Mouse (Mus musculus): ENCODE measurements around the gene Spo11. TPM values are rescaled to one million over a fixed set of nuclear protein-coding genes. Genes with fewer than 3 reads are reported as not detected.

The Spo11 gene
- total RNA-seq (2021), result under 1 TPM; 0.41 to 0.73 TPM

DNA sequence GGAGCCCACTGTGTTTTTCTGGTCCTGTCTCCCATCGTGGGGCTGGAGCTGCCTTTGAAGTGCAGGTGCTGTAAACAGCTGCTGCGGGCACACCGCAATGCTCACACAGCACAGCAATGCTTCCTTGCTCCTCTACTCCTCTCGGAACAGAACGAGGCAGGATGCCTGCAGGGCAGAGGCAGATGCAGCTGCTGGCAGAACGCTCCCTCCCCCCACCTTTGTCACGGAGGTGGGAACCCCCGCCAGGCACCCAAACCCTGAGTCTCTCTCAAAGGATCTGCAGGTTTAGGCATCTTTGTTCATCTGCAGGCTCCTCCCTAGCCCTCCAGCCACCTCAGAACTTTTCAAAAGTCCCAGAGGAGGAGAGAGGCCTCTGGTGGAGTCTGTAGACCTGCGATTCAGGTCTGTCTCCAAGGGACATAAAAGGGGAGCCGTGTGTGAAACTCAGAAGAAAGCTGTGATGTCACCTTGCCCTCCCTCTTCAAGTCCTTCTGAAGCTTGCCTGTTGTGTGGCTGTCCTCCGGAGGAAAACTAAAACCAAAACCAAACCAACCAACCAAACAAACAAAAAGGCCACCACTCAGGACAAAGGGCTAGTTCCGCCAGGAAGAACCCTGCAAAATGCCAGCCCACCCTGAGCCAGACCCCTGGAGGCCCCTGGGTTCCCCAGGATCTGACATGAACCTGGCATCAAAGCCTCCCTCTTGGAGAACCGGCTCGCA is at the start of gene Spo11:
TSS of gene Spo11 (plus strand) at position 292 of the 722 bp plus-strand sequence.
- DNase-seq (ENCODE audit: low spot score in 2 of 2), result no peak
- intact Hi-C loops (cut with DNase I), result no loop called here

DNA sequence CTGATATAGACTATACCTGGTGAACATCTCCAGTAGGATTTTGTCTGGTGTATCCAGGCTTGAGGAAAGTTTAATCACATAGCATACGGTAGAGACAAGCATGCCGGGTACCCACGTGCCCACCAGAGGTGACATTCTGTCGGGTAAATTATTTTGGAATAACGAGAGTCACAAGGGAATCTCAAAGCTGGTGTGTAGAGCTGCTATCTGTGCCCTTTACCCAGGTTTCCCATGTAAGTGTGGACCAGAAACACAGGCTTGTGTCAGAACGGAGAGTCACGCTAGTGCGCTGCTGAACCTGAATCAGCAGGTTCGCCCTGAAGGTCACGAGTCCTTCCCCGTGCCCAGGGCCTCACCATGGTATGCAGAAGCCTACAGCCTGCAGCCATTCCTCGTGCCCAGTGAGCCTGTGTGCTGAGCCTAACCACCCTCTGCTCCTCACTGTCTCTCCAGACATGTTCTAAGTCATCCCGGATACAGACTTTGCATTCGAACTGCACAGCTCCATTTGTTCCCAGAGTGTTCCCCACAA is 47.5 kb upstream of the Spo11 start:
- DNase-seq (ENCODE audit: low spot score in 2 of 2), result no peak
- intact Hi-C loops (cut with DNase I), result no loop called here

DNA sequence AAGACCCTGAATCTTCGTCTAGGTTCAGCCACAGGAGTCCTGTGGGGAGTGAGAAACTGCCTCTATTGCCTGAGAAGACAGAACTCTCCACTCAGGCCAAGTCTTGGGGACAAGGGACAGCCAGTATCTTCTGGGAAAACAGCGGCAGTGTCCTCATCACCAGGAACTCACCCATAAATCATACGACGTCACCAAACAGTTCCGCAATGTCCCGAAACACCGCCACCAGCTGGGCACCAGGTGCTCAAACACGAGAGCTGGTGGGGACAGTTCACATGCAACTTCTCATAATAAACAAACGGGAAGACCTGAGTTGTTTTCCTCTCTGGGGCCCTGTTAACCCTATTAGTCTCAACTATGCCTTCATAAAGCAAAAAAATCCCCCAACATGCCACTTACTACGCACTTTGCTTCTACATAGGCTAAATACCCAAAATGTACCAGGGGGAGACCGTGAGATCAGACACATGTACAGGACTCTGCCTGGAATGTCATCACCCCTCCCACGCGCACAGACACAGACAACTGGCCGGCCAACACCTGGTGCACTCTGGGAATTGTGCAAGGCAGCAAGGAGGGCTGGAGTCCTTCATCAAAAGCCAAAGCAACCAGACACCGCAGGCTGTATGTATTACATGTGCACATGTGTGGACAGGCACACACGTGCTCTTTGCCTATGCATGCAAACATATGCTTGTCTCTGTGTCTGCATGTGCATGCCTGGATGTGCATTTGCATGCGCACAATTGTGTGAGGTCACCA is 46.2 kb upstream of the Spo11 start:
- DNase-seq (ENCODE audit: low spot score in 2 of 2), result no peak
- intact Hi-C loops (cut with DNase I), result no loop called here

DNA sequence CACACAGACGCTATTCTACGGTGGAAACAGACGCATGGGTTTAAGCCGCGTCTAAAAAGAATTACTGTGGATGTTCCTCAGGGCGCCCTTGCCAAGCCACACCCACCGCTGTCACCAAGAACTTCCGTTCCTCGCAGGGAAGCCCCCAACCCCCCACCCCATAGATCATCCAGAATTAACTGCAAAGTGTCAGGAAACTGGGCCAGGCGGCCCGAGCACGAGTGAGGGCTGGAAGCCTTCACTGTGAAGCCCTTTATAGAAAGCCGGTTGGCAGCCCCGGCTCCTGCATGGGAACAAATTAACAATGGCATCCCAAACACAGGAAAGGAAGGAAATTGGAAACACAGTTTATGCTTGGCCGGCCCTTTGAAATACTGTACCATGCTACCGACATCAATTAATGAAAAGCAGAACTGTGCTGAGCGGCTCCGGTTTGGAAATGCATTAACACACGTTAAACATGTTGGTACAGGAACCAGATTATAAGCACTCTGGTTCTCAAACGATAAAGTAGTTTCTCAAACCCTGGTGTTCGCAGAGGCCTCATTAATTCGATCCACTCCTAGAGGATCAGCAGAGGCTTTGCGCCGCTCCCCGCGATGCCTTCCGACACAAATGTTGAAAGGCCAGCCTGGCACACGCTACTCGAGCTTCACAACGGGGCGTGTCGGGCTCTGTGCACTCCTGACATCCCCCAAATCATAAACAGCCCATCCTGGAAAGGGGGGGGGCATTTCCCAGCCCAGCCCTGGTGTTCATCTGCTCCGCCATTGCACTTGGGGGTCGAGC is 43.7 kb upstream of the Spo11 start:
- DNase-seq (ENCODE audit: low spot score in 2 of 2), result peak in 1 of 2 experiments; percentile 35
- intact Hi-C loops (cut with DNase I), result no loop called here

DNA sequence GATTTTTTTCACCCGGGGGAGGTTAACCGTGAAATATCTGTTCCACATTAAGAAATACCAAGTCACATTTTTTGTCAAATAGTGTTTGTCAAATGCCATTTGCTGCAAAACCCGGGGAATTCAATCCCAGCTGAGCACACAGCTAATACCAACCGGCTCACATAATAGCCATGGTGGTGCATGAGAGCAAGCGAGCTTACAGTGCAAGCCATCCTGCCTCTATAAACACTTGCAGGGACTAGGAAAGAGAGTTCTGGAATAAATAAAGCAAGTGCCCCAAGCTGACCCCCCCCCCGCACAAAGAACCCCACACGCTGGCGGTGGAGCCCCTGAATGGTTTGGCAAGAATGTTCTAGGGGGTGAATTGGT is 43.1 kb upstream of the Spo11 start:
- intact Hi-C loops (cut with DNase I), result no loop called here
- no peak for DNase-seq (ENCODE audit: low spot score in 2 of 2)

DNA sequence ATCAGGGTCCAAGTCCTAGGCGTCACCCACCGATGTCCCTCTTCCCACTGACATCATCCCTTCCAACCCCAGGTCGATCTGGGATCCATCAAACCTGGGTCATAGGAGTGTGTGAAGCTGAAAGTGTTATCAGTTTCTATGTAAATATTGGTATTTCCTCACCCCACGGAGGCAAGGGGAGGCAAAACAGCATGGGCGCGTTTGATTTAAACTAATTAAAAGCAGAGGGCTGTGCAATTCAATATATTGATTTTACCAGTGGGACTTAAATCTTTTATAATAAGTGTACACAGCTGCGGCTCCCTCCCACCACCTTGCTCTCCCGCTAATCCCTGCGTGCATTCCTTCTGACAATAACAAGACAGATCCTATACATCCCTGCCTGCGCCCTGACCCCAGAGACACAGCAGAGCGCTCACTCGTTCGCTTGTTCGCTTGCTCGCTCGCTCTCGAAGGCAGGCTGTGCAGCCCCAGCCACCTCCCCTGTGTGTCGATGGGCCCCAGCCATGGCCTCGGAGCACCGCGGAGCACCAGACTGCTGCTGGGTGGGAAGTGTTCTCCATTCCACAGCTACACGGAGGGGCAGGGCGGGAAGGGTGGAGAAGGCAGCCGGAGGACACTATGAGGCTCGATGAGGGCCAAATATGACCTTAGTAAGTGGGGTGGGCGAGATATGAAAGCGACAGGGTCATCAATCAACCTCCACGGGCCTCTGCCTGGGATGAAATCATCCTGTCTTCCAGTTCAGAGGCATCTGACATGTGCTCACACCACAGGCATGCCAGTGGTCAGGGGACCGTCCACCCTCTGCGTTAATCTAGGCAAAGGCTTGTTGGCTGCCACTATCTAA is 42.4 kb upstream of the Spo11 start:
- DNase-seq (ENCODE audit: low spot score in 2 of 2), result no peak
- intact Hi-C loops (cut with DNase I), result loop anchor here (5.0 kb wide), 1 partner anchor 98 kb away; no protein-coding TSS in a partner anchor

DNA sequence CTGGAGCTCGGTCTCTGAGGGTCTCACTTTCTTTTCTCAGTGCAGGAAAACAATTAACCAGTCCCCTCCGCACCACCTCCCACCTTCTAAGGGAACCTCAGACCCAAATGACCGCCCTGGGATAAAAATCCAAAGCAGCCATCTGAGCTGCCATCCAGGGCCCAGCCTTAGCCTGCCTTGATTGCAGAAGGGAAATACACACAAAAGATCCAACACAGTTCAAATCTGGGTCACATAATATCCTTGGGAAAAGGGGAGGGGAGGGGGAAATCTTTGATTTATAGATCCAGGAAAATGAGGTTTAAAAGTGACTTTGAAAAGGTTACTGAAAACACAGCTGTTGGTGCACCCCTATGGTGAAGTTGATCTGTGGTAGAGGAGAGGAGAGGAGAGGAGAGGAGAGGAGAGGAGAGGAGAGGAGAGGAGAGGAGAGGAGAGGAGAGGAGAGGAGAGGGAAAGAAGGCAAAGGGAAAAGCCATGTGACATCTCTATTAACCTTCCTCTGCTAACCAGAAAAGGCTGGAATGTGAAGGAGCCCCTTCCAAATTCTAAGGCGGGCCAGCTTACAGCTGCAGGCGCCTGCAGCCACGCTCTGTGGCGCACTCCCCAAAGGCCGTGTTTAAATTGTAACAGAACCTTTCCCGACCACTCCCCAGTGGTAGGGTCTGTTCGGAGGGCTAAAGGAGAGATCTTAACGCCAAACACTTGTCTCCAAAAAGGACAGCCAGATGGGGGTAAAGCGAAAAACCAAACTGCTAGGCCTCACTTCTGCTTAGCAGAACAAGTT is 41.5 kb upstream of the Spo11 start:
- no peak for DNase-seq (ENCODE audit: low spot score in 2 of 2)
- intact Hi-C loops (cut with DNase I), result loop anchor here (5.0 kb wide), 1 partner anchor 99 kb away; no protein-coding TSS in a partner anchor

DNA sequence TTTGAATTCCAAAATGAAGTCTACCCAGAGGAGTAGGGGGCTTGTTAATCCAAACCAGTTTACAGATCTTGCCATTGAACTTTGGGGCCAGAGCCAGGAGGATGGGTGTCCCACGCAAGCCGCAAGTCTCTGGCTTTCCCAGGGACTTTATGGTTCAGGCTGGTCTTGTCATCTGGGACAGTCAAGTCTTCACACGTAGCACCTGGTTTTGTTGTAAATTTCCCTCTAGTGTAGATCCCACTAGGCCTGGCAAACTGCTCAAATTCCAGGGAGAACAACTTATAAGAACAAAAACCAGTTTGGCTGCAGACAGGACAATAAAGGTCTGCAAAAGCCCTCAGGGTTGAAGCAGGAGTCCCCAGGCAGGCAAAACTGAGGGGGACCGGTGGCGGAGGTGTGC is 40.7 kb upstream of the Spo11 start:
- intact Hi-C loops (cut with DNase I), result loop anchor here (5.0 kb wide), 1 partner anchor 100 kb away; no protein-coding TSS in a partner anchor
- DNase-seq (ENCODE audit: low spot score in 2 of 2), result no peak

DNA sequence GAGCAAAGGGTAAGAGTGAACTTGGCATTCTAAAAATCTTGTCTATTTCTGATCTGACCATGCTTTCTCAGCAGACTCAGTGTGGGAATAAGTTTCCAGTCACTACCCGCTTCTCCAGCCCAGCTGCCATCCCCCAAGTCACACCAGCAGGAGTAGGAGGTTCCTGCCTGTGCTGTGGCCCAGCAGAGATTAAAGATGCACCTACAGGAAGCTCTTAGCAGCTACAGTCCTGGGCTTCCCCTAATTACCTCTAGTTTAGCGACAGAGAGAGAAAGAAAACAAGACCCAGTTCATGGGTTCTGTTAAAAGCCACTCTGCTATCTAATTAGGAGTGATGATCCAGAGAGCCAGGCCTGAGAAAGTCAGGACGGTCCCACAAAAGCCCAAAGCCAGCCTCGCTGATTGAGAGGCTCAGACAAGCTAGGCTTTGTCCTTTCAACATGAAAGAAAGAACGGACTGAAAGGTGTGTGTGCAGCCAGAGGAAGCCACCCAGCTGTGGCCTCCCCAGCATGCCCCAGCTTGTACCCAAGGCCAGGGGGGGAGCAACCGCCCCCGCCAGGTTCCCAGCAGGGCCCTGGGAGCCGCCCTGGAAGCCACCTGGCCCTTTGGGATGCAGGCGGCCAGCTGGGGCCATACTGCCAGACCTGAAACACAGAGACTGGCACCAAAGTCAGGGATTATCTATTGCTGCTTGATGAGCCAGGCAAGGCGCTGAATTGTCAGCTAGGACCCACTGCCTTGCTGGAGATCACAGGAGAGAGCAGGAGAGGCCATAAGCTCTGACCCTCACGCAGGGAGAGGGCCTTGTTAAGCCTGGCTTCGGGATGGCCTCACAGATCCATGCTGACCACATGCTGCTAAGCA is 39.9 kb upstream of the Spo11 start:
- DNase-seq (ENCODE audit: low spot score in 2 of 2), result no peak
- intact Hi-C loops (cut with DNase I), result loop anchor here (5.0 kb wide), 1 partner anchor 100 kb away; no protein-coding TSS in a partner anchor

DNA sequence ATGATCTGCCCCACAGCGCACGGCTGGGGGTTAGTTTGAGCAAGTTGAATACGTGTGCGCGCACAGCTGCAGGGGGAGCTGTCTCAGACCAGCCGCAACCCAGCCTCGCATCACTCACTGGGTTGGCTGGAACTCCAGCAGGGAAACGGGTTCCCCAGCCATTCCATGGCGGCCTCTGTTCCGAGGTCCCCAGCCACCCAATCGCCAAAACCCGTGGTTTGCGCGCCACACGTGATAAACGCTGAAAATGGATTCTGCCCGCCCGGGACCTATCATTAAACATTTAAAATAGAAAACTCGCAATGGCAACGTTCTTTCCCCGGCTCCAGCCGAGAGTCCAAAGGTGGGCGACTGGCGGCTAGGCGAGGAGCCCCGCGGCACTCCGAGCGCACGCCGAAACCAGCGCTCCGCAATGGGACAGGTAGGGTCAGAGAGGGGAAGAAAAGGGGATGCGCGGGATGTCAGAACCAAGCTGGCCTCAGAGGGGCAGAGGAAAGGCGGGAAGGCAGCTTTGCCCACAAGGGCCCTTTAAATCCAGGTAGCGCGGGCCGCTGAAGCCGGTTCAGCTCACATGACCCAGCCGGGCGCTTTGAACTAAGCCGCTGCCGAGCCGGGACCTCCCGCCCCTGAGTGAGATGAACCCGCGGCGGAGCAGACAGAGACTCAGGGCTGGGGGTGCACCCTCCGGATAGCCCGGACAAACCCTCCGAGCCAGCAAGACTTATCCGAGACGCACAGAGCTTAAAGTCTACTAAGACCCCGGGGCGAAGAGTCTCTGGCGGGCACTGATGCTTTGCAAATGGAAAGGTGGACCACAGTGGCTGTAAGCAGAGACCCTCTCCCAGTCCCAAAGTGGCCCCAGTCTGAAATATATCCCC is 38.5 kb upstream of the Spo11 start:
- intact Hi-C loops (cut with DNase I), result loop anchor here (5.0 kb wide), 1 partner anchor 102 kb away; no protein-coding TSS in a partner anchor

DNA sequence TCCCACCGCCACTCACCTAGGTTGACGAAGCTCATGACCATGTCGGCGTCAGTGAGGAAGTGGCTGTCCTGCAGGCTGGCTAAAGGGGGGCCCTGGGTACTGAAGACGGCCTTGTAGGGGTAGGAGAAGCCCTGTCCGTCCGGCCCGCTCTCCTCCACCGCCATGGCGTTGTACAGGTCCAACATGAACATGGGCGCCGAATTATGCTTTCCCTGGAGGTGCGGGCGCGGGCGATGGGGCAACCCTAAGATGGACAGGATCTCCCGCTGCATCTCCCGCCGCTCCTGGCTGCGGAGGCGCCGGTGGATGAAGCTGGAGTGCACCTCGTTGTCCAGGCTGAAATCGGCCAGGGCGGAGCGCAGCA is 37.9 kb upstream of the Spo11 start:
- intact Hi-C loops (cut with DNase I), result loop anchor here (5.0 kb wide), 1 partner anchor 102 kb away; no protein-coding TSS in a partner anchor
- DNase-seq (ENCODE audit: low spot score in 2 of 2), result no peak

More for the DNA sequence above, 38.5 kb upstream of the Spo11 start:
- no peak for DNase-seq (ENCODE audit: low spot score in 2 of 2)

DNA sequence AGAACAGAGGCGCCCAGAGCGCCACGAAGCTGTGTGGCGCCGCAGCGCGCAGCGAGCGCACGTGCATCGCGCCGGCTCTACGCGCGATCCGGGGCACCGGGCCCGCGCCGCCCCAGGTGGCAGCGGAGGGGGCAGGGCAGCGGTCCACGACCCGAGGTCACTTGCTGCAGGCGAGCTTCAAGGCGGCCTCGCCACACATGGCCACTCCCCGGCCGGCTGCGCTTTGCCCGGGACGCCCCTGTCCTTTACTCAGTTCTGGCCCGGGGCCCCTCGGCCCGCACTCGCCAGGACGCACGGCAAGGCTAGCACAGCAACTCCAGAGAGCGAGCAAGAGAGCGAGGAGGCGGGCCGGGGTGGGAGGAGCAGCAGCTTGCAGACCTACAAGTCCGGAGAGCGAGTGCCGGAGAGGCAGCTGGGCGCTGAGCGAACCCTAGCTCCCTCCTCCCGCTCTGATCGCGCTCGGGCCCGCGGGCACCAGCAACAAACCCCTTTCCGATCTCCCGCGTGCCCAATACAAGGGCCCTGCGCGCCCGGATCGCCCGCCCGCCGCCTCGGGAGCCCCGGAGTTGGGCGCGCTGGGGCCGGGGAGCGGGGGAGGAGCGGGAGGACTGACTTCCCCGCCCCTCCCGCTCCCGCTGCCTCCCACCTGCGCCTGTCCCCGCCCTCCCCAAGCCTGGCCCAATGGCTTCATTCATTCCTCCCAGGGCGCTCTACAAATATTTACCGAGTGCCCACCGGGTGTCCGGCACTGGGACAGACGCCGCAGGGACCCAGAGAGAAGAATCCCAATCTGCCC is 37.3 kb upstream of the Spo11 start, which contains the start of gene Bmp7:
TSS of gene Bmp7 (minus strand) at position 319 of the 796 bp plus-strand sequence.
- DNase-seq (ENCODE audit: low spot score in 2 of 2), result peak; percentile 43 to 51
- intact Hi-C loops (cut with DNase I), result no loop called here

DNA sequence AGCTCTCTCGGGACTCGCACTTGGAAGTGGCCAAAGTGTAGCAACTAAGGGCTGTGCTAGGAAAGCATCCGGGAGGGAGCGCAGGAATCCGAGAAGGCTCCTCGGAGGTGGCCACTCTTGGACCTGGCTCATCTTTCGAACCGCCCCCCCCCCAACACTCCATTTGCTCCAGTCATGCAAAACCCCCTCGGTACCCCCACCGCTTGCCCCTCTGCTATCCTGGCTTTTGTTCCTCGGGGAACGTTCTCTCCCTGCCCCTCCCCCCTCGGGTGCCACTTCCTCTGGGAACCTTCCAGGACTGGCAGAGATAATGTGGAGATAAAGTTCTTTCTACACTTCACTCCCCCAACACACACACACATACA is 36.7 kb upstream of the Spo11 start:
- DNase-seq (ENCODE audit: low spot score in 2 of 2), result no peak
- intact Hi-C loops (cut with DNase I), result no loop called here

DNA sequence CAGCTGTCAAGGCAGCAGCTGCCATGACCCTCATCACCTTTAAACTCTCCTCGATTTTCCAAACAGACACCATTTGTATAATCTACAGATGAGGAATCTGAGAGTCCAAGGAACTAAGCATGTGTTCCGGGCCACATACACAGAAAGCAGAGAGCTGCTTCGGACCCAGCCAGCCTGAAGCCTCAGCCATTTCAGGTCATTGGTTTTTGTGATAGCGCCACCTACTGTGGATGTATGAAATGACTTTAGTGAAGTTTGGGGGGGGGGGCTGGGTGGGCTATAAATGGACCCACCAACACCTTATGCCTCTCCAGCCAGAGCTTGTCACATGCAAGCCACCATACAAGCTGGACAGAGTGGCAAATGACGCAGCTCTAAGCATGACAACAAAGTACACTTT is 28.4 kb upstream of the Spo11 start:
- intact Hi-C loops (cut with DNase I), result no loop called here
- no peak for DNase-seq (ENCODE audit: low spot score in 2 of 2)

DNA sequence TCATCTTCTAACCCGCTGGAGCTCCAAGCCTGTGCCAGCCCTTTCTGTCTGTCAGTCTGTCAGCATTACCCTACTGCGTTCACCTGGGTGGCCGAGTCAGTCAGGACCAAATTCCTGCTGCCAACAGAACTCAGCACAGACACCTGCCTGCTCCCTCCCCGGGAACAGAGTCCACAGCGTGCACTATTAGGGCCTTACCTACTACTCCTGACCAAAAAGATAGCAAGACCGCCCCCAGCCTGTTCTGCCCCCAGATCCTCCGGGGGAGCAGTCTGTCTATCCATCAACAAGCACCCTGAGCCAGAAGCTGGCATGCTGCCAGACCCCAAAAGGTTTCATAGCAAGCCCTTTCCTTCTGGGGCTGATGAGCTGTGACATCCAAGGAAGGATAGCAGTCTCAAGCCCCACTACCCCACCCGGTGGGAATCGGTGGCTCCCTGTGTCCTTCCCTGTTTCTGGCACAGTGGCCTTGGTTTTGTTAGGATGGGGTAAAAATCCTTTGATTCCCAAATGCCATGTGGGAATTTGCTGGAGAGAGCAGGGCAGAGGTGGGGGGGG is 27.3 kb upstream of the Spo11 start:
- DNase-seq (ENCODE audit: low spot score in 2 of 2), result no peak
- intact Hi-C loops (cut with DNase I), result no loop called here
